Mouse (Mus musculus): Measurements from ENCODE around the gene Rilpl1.
"Not testable (repeated sequence)": the region's sequence is repeated elsewhere in the genome, so short reads cannot be mapped to it uniquely, and the experiment has no call there.

Gene Rilpl1

DNA sequence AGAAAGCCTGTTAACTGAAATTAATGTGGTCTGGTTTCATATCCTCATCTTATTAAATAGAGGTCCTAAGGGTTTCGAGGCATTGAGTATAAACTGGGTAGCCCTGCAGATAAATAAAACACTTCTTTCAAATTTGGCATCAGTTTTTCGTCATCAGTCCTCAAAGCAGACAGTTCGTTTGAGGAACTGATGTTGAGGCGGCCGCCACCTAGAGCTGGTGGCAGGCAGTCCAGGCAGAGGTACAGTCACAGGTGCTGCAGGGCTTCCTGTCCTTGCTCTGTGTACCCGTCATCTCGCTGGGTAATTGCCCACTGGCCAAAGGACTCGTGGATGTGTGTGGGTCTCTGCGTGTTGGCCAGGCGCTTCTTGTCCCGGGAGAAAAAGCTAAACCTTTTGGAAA lies 37.7 kb downstream of the Rilpl1 start:
- no peak for DNase-seq (ENCODE audit: low read depth, low spot score)

DNA sequence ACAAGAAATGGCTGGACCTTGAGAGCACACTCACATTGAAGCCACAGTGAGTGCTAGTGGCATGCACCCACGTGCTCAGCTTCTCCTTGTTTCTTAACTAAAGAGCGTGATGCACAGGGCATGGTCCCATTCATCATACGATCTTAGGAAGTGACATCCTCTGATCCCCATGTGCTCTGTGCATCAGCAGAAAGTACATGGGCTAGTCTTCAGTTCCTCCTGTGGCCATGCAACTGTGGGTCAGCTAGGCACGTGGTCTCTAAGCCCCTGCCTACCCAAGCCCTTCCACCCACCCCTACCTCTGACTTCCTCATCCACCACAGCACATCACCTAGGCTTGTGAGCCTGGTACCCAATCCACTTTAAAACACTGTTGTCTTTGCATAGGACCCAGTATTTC lies 38.6 kb downstream of the Rilpl1 start:
- DNase-seq (ENCODE audit: low read depth, low spot score) = no peak

DNA sequence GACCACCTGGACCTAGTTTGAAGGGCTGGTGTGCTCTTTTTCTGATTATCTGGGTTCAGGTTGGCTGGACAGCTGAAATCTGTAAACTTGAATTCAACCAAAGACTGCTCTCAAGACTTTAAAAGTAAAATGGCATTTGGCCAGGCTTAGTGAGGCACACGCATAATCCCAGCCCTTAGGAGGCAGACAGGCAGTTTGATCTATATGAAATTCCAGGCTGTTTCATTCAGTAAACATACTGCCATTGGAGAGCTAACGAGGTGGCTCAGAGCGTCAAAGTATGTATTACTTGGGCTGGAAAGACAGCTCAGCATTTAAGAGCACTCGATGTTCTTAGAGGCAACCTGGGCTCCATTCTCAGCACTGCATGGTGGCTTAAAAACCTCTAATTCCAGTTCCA lies 39.5 kb downstream of the Rilpl1 start:
- no peak for DNase-seq (ENCODE audit: low read depth, low spot score)

- no peak for DNase-seq (ENCODE audit: low read depth, low spot score)
Observed at GRCm38 (mm10) chr5:124488885-124489284, 42.3 kb downstream of the Rilpl1 start.

- no peak for DNase-seq (ENCODE audit: low read depth, low spot score)
Observed at GRCm38 (mm10) chr5:124485654-124486053, 45.5 kb downstream of the Rilpl1 start.

GRCm38 (mm10) chr5:124483655-124484396 lies 47.4 kb downstream of the Rilpl1 start:
- DNase-seq (ENCODE audit: low read depth, low spot score) = no peak

DNA sequence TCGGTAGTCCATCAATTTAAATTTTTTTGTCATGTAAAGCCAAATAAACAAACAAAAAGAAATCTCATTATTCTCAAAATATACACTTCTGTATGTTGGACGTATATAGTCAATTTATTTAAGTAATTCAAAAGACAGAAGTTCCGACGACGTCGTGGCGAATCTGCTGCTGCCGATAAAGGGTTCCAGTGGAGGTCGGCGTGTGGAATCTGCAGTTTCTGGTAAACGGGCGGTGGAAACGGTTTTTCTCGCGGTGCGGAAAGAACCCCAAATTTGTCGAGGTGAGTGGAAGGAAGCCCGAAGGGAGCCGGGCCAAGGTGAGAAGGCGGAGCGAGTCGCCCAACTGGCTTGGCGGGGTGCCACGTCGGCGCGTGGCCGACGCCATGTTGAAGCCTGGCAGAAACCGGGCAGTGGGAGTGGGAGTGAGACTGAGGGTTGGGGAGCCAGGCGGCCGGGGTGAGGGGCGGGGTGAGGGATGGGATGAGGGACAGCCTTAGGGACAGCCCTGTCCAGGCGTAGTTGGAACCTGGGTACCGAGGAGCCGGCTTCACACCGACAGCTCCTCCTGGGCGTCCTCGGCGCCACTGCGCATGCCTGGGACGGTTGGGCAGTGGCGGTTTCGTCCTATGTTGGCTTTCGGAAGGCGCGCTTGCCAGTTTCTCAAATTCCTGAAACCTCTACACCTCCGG lies 48.1 kb downstream of the Rilpl1 start, which contains the start of gene Snrnp35:
Snrnp35 (plus strand) TSS at position 169 of the 689 bp plus-strand sequence.
- peak; percentile 94 for DNase-seq (ENCODE audit: low read depth, low spot score)

GRCm38 (mm10) chr5:124482436-124482965 lies 48.7 kb downstream of the Rilpl1 start:
- no peak for DNase-seq (ENCODE audit: low read depth, low spot score)

DNA sequence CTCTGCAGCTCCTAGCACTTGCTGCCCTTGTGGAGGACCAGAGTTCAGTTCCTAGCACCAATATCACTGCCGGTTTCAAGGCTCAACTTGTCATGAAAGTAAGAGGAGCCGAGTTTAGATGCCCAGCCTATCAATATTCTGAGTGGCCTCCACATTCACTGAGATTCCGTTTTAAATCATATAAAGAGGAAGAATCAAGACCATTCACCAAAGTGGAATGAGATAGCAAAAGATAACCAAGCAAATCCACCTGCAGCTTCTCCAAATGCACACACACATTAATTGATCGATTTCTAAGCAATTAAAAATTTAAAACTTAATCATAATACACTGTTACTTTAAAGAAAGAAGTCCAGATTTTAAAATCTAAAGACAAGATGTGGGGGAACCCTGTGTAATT lies 49.5 kb downstream of the Rilpl1 start:
- no peak for DNase-seq (ENCODE audit: low read depth, low spot score)

GRCm38 (mm10) chr5:124480119-124480518 lies 51.1 kb downstream of the Rilpl1 start:
- no peak for DNase-seq (ENCODE audit: low read depth, low spot score)

- no peak for DNase-seq (ENCODE audit: low read depth, low spot score)
Observed at GRCm38 (mm10) chr5:124478873-124479204, 52.4 kb downstream of the Rilpl1 start.

GRCm38 (mm10) chr5:124470591-124471171 lies 60.5 kb downstream of the Rilpl1 start:
- DNase-seq (ENCODE audit: low read depth, low spot score) = no peak

DNA sequence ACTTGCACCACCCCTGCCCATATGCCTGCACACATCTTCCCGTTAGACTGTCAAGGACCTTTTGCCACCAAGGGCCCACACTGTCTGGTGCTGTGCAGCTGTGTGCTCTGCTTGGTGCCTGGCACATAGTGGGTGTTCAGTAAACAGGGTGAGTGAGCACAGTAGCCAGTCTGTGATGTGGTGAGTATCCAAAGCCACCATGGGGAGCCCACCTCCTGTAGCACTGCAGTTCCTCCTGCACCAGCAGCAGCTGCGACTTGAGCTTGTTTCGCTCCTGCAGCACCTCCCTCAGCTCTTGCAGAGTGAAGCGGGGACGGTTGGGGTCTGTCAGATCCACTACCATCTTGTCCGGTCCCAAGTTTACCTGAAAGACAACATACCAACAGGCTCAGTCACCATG lies 61.7 kb downstream of the Rilpl1 start:
- no peak for DNase-seq (ENCODE audit: low read depth, low spot score)

DNA sequence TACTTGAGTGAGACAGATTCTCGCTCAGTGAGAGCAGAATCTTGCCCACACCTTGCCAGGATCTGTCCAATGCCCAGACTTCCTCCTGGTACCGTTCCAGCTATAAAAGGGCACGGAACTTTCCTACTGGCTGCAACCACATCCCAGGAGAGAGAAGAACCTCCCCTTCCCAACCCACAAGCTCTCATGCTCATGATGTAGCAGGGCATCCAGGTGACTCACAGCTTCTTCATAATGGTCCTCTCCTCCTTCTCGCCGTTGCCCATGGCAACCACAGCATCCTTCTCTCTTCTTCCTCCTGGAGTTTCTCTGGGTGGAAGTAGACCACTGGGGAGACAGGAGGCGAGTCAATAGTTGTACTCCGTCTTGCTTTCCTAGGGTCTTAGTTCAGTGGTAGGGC lies 62.8 kb downstream of the Rilpl1 start:
- DNase-seq (ENCODE audit: low read depth, low spot score) = no peak

DNA sequence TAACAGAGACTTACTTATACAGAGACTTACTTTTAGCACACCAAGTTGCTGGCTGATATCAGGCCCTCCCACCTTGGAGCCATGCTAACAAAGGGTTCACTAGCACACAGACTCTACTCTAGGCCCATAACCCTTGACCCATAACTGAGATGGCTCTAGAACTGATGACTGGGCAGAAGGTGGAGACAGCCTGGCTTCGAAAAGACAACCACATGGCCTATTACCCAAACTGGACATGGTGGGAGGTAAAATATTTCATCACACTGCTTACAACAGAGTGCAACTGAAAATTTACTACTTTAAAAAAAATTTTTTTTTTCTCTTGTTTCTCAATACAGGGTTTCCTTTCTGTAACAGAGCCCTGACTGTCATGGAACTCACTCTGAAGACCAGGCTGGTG lies 63.4 kb downstream of the Rilpl1 start:
- DNase-seq (ENCODE audit: low read depth, low spot score) = no peak

DNA sequence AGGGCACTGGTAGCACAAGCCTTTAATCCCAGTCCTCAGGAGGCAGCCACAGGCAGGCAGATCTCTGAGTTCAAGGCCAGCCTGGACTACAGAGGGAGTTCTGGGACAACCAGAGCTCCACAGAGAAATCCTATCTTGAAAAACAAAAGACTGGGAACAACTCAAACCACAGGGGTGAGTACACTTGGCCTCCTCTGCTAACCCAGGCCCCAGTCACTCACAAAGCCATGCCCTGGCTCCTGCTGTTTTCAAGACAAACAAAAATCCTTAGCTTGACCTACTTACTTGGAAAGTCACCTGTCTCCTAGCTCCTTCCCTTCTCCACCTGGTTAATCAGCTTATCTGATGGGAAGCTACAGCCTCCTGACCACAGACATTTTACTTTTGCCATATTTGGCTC lies 66.3 kb downstream of the Rilpl1 start:
- DNase-seq (ENCODE audit: low read depth, low spot score) = no peak

- DNase-seq (ENCODE audit: low read depth, low spot score) = no peak
Observed at GRCm38 (mm10) chr5:124463462-124463861, 67.7 kb downstream of the Rilpl1 start.

DNA sequence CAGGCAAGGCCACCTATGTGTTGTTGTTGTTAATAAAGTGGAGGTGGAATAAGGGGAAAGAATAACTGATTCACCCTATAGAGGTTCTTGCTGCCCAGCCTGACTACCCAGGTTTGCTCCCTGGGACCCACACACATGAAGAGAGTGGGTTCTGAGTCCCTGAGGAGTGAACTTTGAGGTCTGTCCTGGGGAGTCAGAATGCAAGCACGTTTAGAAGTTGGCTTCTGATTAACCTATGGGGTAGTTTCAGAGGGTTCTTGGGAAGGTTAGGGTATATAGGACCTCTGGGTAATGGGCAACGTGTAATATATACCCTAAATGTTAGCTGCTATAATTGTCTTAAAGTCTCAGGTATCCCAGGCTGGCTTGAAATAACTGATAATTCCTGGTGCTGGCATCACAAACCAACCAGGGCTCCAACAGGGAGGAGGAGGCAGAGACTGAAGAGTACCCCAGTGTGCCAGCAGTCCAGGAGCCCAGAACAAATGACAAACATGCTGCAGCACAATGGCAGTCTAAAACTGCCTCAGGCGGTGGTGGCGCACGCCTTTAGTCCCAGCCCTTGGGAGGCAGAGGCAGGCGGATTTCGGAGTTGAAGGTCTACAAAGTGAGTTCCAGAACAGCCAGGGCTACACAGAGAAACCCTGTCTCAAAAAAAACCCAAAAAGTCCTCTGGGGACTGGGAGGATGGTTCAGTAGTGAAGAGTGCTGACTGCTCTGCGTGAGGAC lies 68.7 kb downstream of the Rilpl1 start:
- no peak for DNase-seq (ENCODE audit: low read depth, low spot score)

DNA sequence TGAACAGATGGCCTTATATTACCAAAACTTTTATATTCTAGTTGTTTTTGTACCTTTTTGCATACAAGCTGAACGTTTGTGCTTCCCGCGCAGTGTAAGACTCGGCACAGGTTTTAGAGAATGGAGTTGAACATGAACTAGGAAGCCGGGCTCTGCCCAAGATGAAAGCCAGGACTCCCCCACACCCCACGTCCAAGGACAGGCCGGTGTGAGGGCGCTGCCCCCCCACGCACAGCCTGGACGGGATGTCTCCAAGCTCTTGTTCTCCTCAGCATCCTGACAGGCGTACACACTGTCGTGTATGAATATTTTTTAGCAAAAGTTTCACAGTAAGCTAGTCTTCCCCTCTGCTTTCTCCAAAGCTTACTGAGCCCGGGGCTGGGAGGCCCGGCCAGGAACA lies 70.3 kb downstream of the Rilpl1 start:
- DNase-seq (ENCODE audit: low read depth, low spot score) = not testable (repeated sequence)

DNA sequence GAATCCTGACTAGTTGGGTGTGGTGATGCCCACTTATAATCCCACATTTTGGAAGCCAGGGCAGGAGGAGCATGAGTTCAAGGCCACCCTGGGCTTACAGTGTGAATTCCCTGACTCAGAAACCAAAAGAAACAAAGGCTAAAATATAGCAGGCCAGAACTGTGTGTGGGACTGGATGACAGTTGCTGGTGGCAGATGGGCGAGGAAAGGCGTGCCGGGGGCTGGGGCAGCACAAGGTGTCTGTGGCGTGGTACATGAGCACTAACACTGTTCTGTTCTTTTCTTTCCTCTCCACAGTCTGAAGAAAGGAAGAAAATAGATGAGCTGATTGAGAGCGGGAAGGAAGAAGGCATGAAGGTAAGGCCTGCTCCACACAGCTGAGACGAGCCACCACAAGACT lies 74.4 kb downstream of the Rilpl1 start:
- DNase-seq (ENCODE audit: low read depth, low spot score) = no peak

GRCm38 (mm10) chr5:124454082-124454419 lies 77.1 kb downstream of the Rilpl1 start:
- DNase-seq (ENCODE audit: low read depth, low spot score) = no peak
